Mouse (Mus musculus): ENCODE measurements at regions not wholly inside any gene's neighbourhood (a gene's known extent, or its start where the extent isn't known, plus 50 kb on each side); places are given as distances from the start of the nearest gene placed in this dataset.

- DNase-seq (ENCODE audit: low spot score in 2 of 2): no peak
These were observed 432.5 kb upstream of the Ubash3b start for GRCm38 (mm10) chr9:41593998-41594397.

- DNase-seq (ENCODE audit: low spot score in 2 of 2): no peak
These were observed 431.6 kb upstream of the Ubash3b start for GRCm38 (mm10) chr9:41592900-41593690.

- no peak for DNase-seq (ENCODE audit: low spot score in 2 of 2)
These were observed 430.6 kb upstream of the Ubash3b start for GRCm38 (mm10) chr9:41592101-41592500.

- DNase-seq (ENCODE audit: low spot score in 2 of 2): no peak
These were observed 428.7 kb upstream of the Ubash3b start for GRCm38 (mm10) chr9:41590164-41590563.

DNA sequence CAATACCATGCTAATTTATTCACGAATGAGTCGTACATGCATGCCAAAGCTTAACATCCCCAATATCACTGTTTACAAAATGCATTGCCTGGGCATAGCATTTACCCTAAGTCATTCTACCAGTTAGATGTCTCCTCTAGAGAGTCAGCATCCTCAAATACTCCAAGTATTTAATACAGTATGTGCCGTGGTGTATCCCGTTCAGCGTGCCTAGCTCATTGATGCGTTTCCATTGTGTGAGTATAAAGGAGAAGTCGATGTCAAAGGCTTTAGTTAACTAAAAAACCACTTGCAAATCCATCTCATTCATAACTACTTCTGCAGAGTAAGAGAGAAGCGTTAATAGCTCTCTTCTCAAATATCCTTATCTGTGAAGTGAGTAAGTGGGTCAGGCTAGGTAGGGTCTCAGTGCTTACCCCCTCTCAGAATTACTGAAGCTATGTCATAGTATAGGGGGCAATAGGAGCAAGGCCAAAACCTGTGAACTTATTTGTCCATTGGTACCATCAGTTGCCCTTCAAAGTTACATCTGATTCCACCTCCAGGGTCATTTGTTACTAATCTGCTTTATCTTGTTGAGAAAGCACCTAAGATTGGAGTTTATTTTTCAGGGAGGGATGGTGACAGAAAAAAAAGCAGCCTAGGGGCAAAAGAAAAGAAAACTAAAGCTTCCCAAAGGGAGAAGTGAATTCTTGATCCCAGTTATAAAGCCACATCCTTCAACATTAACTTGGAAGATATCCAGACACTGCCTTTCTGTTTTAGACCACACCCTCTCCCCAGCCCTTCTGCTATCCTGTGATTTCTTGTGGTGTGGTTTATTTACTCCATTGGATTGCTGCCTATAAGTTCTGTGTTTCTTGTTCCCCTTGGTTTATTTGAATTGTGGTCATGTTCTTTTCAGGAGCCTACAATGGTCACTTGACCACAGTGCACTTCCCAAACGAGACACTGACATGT lies 427.2 kb upstream of the Ubash3b start:
- no peak for DNase-seq (ENCODE audit: low spot score in 2 of 2)

DNA sequence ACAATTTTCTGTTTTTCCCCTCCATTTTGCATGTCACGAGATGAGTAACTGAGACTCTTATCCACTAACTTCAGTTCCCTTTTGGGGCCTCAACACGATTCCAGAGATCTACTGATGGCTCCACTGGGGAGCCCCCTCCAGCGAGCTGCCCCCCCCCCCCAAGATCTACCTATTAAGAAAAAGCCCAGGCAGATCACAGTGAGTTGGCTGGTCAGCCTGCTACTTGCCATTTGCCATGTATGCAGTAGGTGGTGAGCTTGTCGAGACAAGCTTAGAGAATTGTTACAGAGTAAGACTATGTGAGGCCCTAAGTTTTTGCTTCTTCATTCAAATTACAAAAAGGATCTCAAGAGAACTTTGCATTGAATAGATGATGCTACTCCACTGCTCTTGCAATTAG lies 426.3 kb upstream of the Ubash3b start:
- DNase-seq (ENCODE audit: low spot score in 2 of 2): no peak

GRCm38 (mm10) chr9:41586966-41587570 lies 425.6 kb upstream of the Ubash3b start:
- DNase-seq (ENCODE audit: low spot score in 2 of 2): no peak

- no peak for DNase-seq (ENCODE audit: low spot score in 2 of 2)
These were observed 424.8 kb upstream of the Ubash3b start for GRCm38 (mm10) chr9:41586291-41586690.

GRCm38 (mm10) chr9:41585771-41586170 lies 424.3 kb upstream of the Ubash3b start:
- no peak for DNase-seq (ENCODE audit: low spot score in 2 of 2)

GRCm38 (mm10) chr9:41585012-41585411 lies 423.5 kb upstream of the Ubash3b start:
- DNase-seq (ENCODE audit: low spot score in 2 of 2): no peak

DNA sequence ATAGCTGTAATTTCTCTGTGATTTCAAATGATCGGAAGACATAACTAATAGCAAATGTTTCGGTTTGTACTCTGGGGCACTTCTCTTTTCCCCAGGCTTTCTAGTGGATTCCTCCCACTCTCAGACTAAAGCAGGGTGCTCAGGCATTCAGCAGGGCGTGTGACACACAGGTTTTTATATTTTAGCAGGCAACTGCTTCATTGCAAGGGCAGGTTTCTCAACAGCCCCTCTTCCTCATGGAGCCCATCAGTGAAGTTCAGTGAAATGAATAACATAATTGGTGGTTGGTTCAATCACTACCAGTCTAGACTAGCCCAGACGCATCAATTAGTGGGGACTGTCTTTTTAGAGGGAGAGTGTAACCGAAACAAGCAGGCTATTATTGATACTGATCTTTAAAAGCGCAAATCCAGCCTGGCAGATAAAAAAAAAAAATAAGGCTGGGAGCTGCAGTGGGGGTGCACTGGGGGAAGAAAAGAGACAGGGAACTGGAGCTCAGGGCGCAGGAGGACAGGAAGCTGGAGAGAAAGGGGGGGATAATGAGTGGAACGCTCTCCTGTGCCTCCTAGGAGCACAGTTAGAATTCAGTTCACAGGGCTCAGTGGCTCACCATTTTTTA lies 422.3 kb upstream of the Ubash3b start:
- DNase-seq (ENCODE audit: low spot score in 2 of 2): peak in 1 of 2 experiments; percentile 56

DNA sequence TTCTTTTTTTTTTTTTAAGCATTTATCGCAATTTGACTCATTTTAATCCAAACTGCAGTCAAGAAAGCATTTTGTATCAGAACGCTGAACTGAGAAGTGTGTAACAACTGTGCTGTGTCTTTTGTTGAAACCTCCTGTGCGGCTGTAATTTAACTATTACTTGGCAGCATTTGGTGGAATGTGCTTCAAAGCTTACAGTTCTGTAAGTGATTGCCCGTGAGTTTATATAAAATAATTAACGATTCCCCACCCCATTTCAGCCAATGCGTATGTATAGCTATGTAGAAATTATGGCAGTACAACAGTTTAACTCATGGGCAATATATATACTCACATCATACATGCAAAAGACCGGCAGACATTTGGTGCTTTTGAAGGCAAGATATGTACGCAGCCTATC lies 421.8 kb upstream of the Ubash3b start:
- no peak for DNase-seq (ENCODE audit: low spot score in 2 of 2)

DNA sequence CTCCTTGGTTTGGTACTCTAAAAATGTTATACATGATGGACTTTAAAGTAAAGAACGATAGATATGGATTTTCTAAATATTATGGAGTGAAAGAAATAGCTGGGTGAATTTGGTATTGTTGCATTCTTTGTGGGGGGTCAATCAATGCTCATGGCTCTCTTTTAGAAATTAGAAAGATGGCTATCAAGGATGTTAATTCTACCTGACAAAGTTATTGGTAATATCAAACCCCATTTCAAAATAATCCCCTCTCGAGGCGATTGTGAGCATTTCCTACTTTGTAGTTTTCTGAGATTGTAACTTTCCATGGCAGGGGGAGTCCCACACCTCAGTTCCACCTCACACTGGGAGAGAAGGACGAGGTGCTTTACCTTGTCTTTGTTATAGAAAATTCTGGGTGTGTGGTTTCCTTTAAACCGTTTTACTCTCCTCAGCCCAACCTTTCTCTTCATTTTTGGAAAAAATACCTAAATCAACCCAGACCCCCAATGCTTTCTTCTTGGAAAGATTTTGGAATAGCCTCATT lies 421.3 kb upstream of the Ubash3b start:
- DNase-seq (ENCODE audit: low spot score in 2 of 2): no peak

DNA sequence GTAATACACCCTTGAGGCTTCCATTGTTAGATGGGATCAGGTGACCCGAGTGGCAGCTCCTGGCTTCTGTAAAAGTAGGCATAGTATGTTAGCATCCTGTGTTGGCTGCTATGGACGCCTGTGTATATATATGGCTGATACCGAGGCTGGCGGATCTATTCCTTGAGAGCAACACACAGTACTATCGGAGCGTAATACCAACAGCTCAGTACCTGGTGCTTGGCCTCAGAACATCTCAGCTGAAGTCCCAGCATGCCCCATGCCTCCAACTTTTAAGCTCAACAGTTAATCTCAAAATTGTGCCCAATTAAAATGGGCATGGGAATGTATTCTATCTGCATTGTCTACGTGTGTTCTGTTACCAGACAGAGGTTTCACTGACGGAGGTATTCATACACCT lies 420.7 kb upstream of the Ubash3b start:
- no peak for DNase-seq (ENCODE audit: low spot score in 2 of 2)

DNA sequence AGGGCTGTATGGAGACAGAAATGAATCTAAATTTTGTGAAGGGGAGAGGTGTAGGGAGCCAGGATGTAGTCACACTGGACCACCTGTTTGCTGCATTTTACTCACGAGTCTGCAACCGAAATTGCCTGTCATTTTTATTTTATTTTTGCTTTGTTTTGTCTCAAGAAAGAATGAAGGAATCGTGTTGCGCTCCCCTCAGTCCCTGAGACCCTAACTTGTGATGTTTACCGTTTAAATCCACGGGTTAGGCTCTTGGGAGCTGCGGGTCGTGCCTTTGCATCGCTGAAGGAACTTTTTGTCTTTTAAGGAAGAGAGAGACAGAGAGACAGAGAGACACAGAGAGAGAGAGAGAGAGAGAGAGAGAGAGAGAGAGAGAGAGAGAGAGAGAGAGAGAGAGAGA lies 420.2 kb upstream of the Ubash3b start:
- no peak for DNase-seq (ENCODE audit: low spot score in 2 of 2)

GRCm38 (mm10) chr9:41581152-41581551 lies 419.7 kb upstream of the Ubash3b start:
- DNase-seq (ENCODE audit: low spot score in 2 of 2): no peak

DNA sequence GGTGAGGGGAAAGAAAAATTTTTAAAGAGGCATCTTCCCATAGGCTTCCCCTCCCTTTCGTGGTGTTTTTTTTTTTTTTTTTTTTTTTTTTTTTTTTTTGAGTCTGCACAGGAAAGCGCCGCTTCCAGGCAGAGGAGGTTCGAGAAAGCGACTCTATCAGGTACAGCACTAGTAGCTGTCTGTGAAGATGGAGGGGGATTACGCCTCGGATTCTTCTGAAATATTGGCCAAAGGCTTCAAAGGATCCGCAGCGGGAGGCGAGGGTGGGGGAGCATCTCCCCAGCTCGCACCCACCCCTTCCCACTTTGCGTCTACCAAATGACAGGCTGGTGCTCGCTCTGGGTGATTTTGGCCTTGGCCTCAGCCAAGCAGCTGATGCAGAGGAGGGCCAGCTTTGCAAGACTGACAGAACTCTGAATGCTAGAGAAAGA lies 419.1 kb upstream of the Ubash3b start:
- DNase-seq (ENCODE audit: low spot score in 2 of 2): peak; percentile 84 to 89

DNA sequence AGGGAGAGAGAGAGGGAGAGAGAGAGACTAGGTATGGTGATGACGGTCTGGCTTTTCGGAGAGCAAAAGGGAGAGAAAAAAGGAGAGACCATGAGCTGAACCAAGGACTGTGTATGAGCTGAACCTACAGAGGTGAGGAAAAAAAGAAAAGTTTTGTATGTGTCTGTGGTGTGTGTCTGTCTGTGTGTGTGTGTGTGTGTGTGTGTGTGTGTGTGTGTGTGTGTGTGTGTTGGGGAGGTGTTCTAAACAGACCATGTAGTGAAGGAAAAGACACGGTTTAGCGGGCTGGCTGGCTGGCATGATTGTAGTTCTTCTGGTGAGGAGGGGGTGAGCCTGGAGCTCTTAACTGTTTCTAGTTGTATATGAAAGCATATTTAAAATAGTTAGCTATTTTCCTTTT lies 418.6 kb upstream of the Ubash3b start:
- DNase-seq (ENCODE audit: low spot score in 2 of 2): no peak

GRCm38 (mm10) chr9:41579107-41580014 lies 417.9 kb upstream of the Ubash3b start:
- peak; percentile 68 to 79 for DNase-seq (ENCODE audit: low spot score in 2 of 2)
